Mouse (Mus musculus) lung, postnatal 36 days (tissue): ENCODE results near the gene Tjp1.

Experiments used
- DNase-seq: peaks from one replicate; pipeline ENCODE4 v3.0.0; 2022; ENCODE audit warnings: mixed read lengths

Tjp1 gene

DNA sequence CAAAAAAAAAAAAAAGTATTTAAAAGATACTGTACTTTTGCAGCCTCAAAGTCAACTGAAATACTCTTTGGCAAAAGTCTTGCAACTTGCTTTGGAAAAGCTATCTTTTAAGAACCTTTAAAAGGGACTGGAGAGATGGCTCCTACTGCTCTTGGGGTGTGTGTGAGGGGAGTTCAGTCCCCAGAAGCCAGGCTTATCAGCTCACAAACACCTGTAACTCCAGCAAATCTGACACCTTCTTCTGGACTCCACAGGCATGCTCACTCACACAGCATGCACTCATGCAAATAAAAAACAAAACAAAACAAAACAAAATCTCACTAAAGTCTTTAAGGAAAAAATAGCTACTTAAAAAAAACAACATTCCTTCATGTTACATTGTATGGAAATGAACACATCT, 179.0 kb downstream of the Tjp1 start:
- no peak for DNase-seq

DNA sequence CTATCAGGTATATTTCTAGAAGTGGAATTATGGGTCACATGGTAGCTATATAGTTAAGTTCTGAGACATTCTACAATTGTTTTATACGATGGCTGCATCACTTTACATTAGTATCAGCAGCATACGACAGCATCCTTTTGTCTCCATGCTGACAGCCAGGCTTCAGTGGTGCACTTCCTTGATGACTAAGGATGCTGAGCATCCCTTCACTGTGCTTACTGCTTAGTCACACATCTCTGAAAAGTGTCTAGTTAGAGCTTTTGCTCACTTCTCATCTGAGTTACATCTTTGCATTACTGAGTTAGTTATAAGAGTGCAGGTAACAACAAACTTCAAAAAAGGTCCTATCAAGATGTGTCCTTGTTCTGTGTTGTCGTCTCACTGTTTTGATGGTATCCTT, 182.3 kb downstream of the Tjp1 start:
- DNase-seq = no peak

DNA sequence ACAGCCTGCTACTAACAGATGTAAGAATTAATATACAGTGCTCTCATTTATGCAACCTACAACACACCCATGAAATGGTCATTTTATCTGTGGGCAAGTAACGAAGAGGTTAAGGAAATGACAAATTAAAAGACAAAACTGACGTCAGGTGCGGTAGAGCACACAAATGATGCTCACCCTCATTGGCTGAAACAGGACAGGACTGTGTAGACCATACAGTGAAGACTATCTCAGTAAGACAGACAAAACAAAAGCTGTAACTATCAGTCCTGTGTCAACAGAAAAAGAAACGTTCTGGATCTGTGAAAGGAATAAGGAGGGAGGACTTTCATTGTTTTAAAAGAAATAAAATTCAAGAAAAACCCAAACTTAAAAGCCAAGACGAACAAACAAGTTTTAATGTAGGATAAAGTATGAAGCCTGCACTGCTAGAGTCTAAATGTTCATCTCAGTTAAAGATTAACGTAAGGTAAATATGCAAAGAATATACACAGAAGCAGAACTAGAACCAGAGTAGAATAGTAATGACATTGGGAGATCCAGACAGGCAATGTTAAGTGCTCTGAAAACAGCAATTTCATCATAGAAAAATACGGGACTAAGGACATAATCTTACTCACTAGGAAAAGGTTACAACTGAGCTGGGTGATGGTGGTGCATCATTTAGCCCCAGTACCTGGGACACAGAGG, 189.9 kb downstream of the Tjp1 start:
- no peak for DNase-seq

DNA sequence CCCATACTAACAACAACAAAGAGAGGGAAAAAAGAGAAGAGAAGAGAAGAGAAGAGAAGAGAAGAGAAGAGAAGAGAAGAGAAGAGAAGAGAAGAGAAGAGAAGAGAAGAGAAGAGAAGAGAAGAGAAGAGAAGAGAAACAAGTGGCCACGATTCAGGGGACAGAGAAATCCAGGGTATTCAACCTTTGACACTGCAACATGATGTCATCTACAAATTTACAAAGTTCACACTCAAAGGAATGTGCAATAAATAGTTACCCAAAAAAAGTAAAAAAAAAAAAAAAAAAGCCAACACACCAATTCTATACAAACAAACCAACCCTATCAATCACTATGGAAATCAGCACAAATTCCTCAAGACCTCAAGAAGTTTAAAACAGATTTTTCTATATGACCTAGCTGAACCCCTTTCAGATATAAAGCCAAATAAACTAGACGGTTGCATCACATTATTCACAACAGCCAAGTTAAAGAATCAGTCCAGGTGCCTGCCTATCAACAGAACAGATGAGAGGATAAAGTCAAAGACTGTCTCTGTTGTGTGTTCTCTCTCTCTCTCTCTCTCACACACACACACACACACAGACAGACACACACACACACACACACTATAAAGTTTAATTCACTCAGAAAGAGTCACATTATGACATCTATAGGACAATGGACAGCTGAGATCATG, 194.4 kb downstream of the Tjp1 start:
- DNase-seq = no peak

DNA sequence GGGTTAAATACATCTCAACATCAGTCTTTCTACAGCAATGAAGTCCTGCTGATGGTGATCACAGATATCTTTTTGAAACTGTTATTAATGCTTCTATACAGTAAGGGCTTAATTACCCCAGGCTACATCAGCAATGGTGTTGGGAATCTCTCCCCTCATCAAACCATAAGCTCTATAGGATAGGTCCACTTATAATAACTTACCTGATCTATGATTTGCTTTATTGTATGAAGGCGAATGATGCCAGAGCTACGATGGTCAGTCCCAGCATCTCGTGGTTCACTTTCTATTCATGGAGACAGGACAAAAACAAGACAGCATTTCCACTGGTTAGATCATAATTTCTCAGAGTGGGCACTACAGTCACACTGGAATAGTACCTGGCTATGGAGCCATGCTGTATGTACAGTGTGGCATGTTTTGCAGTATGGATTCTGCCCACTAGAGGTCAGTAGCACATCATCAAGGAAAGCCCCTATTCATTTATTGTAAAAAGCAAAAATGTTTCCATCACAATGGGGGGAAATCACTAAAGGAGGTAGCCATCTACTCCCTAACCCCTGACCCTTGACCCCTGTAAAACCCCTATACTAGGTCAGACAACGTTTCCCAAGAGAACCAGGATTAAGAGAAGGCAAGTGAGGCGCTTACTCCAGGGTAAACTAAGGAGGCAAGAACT, 208.4 kb downstream of the Tjp1 start:
- peak; percentile 85 for DNase-seq

DNA sequence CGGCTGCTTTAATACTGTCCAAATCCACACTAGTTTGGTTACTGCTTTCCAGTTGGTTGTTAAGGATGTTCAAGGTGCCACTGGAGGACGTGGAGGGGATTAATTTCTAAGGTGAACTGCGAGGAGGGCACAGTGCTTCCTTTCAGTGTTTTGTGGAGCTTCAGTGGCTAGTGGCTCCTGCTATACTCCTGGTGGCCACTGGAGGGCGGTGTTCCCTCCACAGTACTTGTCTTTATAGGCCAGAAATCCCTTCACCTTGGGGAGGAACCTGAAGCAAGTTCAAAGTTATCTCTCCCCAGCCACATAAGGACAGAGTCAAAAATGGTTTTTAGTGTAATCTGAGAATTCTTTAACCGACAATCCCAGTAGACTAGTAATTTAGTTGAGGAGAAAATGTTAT, 210.2 kb downstream of the Tjp1 start:
- peak; percentile 73 for DNase-seq

DNA sequence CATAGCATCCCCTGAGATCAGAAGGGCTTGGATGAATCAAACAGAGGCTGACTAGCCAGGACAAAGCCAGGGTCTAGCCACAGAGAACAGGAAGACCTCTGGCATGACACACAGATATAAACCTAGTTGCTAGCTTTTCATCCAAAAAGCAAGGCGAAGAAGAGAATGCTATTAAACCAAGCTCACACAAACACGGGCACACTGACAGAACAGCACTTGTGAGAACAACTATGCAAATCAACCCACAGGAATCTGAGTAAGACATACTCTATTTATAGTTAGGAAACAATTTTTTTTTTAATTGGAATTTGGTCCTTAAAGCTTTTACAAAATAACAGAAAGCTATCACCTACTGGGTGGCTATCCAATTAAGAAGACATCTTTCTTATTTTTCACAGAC, 212.4 kb downstream of the Tjp1 start:
- no peak for DNase-seq

DNA sequence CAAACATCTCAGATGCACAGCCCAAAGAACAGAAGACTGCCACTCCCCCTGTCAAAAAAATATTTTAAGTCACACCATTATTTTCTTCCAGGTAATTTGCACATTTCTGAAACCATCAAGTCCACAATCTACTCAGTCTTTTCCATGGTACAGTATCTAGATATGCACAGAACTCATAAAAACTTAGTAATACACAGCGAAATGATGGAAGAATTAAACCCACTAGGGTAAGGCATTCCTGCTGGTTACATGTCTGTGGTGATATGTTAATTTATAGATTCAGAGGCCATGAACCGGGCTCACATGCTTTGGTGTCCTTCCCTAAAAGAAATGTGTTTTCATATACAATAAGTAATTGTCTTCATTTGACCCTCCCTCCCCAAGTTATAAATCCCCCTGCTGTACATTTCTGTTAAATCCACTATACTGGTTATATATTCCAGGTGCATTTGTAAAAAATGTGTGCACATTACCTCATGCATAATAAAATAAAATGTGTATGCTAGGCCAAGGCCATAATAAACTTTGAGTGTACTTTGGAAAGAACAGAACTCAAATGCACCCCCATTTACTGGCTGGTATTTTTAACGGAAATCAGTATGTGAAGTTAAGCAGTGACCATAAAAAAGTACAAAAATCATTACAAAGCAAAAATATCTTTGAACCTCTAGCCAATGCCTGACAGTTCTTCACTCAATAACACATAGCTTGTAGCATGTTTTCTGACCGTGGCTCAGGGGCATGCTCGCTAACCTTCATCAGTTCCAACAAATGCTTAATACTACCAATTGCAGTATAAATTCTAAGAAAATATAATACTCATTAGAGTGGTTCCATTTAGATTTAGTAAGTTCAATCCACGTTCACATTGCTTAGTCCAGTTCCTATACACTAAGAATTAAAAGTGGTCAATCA, 230.6 kb downstream of the Tjp1 start:
- DNase-seq = no peak

DNA sequence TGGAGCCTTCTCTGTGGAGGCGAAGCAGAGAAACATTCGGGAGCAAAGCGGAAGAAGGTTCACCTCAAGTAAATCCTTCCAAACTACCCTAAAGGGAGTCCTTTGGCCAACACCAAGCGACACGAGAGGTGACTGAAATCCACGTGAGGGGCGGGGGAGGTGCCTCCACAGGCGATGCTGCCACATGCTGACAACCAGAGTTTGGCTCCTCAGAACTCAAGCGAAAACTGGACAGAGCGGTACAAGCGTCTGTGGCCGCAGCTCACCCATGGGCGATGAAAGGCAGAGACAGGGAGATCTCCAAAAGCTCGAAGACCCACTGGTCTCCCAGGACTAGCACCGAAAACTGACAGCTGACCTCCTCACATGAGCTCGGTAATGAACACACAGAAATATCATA, 244.7 kb downstream of the Tjp1 start:
- DNase-seq = no peak

DNA sequence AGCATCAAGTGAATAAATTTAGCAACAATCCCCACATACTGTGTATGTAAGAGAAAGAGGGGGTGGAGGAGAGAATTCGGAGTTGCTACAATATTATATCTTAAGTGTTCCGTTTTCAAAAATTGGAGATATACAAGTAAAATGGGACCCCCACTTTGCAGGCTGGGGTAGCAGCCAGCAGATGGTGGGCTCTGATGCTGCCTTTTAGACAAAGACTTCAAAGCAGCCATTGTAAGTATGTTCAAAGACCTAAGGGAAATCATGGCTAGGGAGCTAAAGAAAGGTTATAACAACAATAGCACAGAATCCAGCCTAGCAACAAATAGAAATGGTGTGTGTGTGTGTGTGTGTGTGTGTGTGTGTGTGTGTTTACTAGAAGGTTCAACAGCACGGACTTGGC, 245.6 kb downstream of the Tjp1 start:
- no peak for DNase-seq

DNA sequence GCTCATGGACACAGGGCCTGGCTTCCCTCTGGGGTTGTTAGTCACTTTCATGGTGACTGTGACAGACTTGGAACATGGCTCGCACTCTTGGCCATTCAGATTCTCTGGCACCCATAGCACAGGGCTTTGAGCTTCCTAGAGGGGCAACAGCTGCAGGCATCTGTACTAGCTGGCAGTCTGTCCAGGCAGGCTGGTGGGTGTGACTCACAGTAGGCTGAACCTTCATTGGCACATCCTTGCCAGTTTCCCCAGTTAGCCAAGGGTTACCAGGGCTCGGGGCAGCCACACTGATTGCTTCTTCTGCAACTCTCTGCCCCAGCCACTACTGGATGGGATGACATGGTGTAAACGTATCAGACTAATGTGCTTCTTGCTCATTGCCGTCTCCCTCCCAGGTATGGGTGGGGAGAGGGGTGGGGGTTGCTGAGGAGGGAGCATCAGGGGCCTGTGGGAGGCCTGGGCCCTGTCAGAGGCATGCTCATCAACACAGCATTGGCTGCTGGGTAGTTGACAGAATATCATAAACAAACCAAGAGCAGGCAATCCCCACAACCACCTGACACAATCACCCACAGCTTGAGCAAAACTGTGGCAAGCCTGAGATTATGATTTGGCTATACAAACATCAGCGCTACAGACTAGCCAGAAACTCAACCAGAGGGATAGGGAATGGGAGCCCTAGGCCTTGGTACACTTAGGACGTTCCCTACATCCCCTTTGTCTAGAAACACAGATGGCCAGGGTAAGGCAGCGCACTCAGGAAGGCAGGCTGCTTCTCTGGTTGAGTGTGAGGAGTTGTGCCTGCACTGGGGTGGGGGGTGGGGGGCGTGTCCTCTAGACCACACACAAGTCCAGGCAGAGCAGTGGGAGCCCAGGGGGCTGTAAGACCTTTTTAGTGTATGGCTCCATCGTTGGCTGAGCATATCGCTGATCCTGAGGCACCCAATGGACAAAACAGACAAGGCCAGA, 246.4 kb downstream of the Tjp1 start:
- peak; percentile 54 for DNase-seq

DNA sequence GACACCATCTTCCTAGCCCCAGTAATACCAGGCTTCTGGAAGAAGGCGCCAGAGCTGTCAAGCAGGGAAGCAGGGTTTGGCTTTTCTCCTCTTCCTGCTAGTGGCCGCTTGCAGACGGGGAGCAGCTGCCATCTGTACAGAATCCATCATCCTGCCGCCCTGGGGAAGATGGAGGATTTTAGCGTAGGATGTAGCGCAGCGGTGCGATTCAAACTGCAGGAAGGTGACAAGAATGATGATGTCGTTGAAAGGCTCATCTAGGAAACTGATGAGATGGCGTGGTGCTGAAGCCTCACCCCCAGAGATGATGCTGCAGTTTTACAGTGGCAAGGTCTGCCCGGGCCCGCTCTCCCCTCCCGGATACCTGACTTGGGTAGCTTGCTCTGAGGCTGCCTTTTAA, 248.3 kb downstream of the Tjp1 start:
- peak; percentile 14 for DNase-seq

DNA sequence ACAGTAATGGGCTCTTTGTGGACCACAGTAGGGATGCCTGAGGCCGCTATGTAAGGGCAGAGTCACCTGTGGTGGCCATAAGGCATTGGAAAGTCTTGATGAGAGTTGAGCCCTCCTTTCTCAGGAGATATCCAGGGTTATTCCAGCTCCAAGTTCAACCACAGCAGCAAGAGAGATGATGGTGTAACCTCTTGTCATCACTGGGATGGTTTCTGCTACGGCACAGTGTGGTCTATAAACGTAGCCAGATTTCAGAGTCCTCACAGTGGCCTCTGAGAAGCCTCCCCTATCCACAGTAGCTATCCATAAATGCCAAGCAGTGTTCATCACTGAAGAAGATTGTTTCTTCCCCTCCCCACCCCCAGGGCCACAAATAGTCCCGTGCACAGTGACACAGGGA, 251.8 kb downstream of the Tjp1 start:
- DNase-seq = no peak

DNA sequence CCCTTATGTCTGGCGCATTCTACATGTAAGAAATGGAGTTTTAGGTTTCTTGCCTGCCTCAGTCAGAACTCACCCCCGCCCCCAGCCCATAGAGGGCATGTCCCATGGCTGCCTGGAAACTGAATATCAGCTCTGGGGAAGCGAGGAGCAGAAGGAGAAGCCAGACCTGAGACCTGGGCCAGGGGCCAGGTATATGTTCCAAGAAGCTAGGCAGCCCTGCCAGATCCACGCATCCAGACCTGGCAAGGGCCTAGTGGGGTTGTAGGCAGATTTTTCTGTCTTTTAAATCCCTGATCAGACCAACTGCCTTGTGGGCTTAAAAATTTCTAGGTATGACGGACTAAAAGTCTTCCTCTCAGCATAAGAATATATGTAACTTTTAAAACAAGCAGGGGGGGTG, 253.4 kb downstream of the Tjp1 start:
- DNase-seq = no peak

DNA sequence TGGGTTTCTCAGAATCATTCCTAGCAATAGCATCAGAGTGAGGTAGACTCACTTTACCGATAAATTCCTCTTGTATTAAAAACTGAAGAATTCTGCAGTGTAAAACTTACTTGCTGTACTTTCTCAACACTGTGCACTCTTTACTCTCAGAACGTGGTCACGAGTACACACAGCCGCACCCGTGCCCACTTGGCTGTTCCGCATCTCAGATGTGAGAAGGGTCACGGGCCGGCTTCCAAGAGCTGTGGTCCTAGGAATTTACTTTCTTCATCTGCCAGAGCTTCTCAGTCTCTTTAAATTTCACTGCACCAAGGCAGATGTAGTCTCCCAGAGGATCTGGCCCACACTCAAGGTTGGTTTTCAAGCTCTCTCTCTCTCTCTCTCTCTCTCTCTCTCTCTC, 277.9 kb downstream of the Tjp1 start:
- DNase-seq = peak; percentile 17
